Mouse (Mus musculus) heart, embryonic 15.5 days (tissue): Measurements from ENCODE around the gene Mill2. TPM values are rescaled to one million over a fixed set of nuclear protein-coding genes. Genes with fewer than 3 reads are reported as not detected.
"Not testable (repeated sequence)": the region's sequence is repeated elsewhere in the genome, so short reads cannot be mapped to it uniquely, and the experiment has no call there.

ENCODE experiments used
- ATAC-seq: fragments of 200-750 bp; cut with Nextera tagmentation; replicated peaks from 2 replicates; pipeline ENCODE4 v1.8.0; 2017; ENCODE audit warnings: low read depth, moderate TSS enrichment; ENCODE audit not compliant: insufficient number of reproducible peaks, insufficient read depth, low FRiP score
- H3K27ac ChIP-seq: fragments of 300-500 bp; sonication (generic); 2 replicates; pipeline ENCODE4 v1.5.1; 2015; ENCODE audit warnings: mild to moderate bottlenecking, inconsistent platforms
- H3K27me3 ChIP-seq: fragments of 300-500 bp; sonication (generic); 2 replicates; pipeline ENCODE4 v1.6.1; 2015; ENCODE audit warnings: inconsistent platforms
- H3K36me3 ChIP-seq: fragments of 300-500 bp; sonication (generic); 2 replicates; pipeline ENCODE4 v1.6.1; 2015; ENCODE audit warnings: mild to moderate bottlenecking, inconsistent platforms
- H3K4me1 ChIP-seq: fragments of 300-500 bp; sonication (generic); replicated peaks from 2 replicates; pipeline ENCODE4 v1.6.1; 2015; ENCODE audit warnings: inconsistent platforms
- H3K4me2 ChIP-seq: fragments of 300-500 bp; sonication (generic); 2 replicates; pipeline ENCODE4 v1.6.1; 2015; ENCODE audit warnings: inconsistent platforms, mild to moderate bottlenecking, moderate library complexity
- H3K4me3 ChIP-seq: fragments of 300-500 bp; sonication (generic); 2 replicates; pipeline ENCODE4 v1.5.1; 2015; ENCODE audit warnings: mild to moderate bottlenecking, inconsistent platforms
- H3K9ac ChIP-seq: fragments of 300-500 bp; sonication (generic); 2 replicates; pipeline ENCODE4 v1.6.1; 2015; ENCODE audit warnings: mild to moderate bottlenecking, inconsistent platforms
- H3K9me3 ChIP-seq: fragments of 300-500 bp; sonication (generic); replicated peaks from 2 replicates; pipeline ENCODE4 v1.6.1; 2016; ENCODE audit warnings: inconsistent platforms
- WGBS: fragments of 180-500 bp; shearing (Covaris S2); methylation state at CpG from one replicate; pipeline ENCODE4 v1.1.7; 2015; ENCODE audit warnings: mixed read lengths; 5-methylcytosine and 5-hydroxymethylcytosine counted together
- polyA plus RNA-seq: library from polyadenylated mRNA; unstranded; fragments of >200 nt; fragmentation: Nextera tagmentation; extraction: Ambion mirVana; gene quantifications from 2 replicates; pipeline ENCODE4 v1.2.1, GENCODE M21; 2015

The Mill2 gene
- polyA plus RNA-seq, 1 experiment from 2014 or later = 0.54 TPM

DNA sequence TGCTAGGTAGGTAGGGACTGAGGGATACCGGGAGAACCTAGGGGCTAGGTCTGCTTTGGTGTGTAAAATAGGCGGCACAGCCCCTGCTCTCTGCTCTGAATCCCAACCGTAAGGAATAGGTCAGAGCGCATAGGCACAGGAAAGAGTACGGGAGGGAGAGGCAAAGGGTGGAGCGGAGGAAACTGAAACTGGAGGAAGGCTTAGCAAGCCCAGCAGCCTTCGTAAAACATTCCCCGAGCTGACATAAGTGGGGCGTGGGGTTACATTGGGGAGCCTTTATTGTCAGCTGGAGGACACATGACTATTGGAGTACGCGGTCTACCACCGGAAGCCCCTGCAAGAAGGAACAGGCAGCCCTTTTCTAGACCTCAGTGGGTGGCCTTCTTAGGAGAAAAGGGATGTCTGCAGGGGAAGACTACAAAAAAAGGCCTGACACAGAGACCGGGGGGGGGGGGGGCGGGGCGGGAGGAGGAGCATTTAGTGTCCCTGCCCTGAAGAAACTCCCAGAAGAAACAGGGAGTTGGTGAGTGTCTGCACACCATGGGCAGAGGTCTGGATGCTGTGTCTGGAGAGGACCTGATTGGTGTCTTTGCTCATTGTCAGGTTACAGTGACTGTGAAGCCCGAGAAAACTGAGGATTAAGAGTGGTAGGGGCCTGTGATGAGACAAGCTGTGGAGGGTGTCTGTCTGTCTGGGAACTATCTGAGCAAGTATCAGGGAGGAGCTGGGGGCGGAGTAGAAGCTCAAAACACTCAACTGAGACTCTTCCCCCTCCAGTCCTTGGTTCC lies 814 bp downstream of the Mill2 start:
- Histone ChIP-seq H3K4me3 (peak overlapping the region; percentile 45), H3K4me2 (peak overlapping the region; percentile 61), H3K27me3 (no peaks in the 10 kb centered on the region), H3K27ac (peak overlapping the region; percentile 76), H3K36me3 (no peaks in the 10 kb centered on the region), H3K4me1 (peaks cover 4% of the 10 kb centered on the region), H3K9me3 (no peaks in the 10 kb centered on the region), H3K9ac (peak overlapping the region; percentile 47)
- peak; percentile 77 for ATAC-seq
- WGBS = 4% methylated on average over 14 of the region's 17 CpGs

- H3K4me1 ChIP-seq = peaks cover 4% of the 10 kb centered on the region
- ATAC-seq = no peak
- no peak overlapping the region; the same call in 1 of the 2 replicates for H3K27ac ChIP-seq
- peak overlapping the region; percentile 61 for H3K4me2 ChIP-seq
- no peaks in the 10 kb centered on the region for H3K9me3 ChIP-seq
- no peaks in the 10 kb centered on the region for H3K27me3 ChIP-seq
- H3K9ac ChIP-seq = 0 out of 2 replicates have a peak overlapping the region, but pooled peaks have one; percentile 33
- H3K36me3 ChIP-seq = no peaks in the 10 kb centered on the region
- WGBS = 85% methylated on average over 1 of the region's 1 CpGs
- peak overlapping the region; percentile 45 for H3K4me3 ChIP-seq
Measured at GRCm38 (mm10) chr7:18841174-18841567, 1.4 kb downstream of the Mill2 start.

DNA sequence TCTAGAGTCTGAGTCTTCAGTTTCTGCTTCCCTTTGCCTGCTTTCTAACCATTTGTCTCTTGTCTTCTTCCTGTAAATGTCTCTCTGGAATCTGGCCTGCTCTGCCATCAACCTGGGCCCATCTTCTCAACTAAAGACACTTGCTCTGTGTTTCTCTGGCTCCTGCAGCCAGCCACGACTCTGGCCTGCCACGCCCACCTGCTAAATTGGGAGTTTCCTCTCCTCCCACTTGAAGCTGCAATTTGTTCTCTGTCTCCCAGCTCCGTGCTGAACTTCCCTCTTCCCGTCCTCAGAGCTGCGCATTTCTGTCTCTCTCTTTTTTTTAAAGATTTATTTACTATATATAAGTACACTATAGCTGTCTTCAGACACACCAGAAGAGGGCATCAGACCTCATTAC lies 5.0 kb downstream of the Mill2 start:
- H3K36me3 ChIP-seq = no peaks in the 10 kb centered on the region
- no peak overlapping the region for H3K4me3 ChIP-seq
- H3K27ac ChIP-seq = no peak overlapping the region
- 27% methylated on average over 5 of the region's 5 CpGs for WGBS
- no peak overlapping the region for H3K4me2 ChIP-seq
- no peaks in the 10 kb centered on the region for H3K9me3 ChIP-seq
- no peaks in the 10 kb centered on the region for H3K27me3 ChIP-seq
- H3K4me1 ChIP-seq = peaks cover 4% of the 10 kb centered on the region
- H3K9ac ChIP-seq = no peak overlapping the region
- no peak for ATAC-seq

DNA sequence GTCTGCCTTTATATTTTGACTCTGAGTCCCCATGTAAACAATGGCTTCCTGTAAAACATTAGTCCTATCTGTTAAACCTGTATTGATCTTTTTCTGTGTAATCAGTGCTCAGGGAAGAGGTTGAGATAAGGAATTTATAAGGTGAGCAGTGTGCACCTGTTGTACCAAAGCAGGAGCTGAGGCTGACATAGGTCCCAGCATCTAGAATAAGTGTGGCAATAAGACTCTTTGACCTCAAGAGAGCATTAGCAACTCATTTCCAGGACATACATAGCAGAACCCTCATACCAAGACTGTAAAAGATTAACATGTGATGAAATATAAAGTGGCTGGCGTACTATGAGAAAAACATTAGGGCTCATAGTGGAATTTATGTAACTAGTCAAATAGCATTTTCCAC lies 8.6 kb downstream of the Mill2 start:
- Histone ChIP-seq H3K4me2 (no peak overlapping the region), H3K4me1 (no peaks in the 10 kb centered on the region), H3K27ac (no peak overlapping the region), H3K36me3 (no peaks in the 10 kb centered on the region), H3K9me3 (no peaks in the 10 kb centered on the region), H3K9ac (no peak overlapping the region), H3K4me3 (no peak overlapping the region), H3K27me3 (no peaks in the 10 kb centered on the region)
- WGBS = 78% methylated on average over 1 of the region's 1 CpGs
- no peak for ATAC-seq

DNA sequence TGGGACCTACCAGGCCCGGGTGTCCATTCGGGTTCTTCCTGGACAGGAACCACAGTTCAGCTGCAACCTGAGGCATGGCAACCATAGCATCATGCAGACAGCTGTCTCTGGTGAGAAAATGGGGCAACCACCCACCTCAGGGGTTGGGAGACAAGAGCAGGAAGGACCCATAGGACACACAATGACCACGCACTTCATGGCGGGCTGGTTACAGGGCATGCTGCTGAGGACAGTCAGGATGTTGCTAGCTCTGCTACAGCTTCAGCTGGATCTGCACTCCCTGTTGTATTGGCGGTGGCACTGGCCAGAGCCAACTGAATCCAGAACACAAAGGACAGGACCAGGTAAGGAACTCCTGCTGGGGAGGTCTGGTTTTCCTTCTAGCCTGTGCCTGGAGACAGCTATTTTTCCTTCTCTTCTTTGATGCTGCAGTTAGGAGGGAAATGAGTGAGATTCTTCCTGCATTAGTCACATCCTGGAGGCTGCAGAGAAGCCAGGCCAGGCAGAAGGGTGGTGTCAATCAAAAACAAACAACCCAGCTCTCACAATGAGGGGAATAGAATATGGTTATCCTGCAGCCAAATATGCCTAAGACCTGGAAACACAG lies 18.6 kb downstream of the Mill2 start:
- no peak overlapping the region for H3K9ac ChIP-seq
- peaks cover 6% of the 10 kb centered on the region; the same call in 1 of the 2 replicates for H3K4me1 ChIP-seq
- 64% methylated on average over 5 of the region's 5 CpGs for WGBS
- no peaks in the 10 kb centered on the region for H3K27me3 ChIP-seq
- ATAC-seq = peak; percentile 58
- no peak overlapping the region for H3K4me3 ChIP-seq
- no peaks in the 10 kb centered on the region for H3K9me3 ChIP-seq
- no peak overlapping the region for H3K4me2 ChIP-seq
- peak overlapping the region; percentile 56 for H3K27ac ChIP-seq
- H3K36me3 ChIP-seq = no peaks in the 10 kb centered on the region

DNA sequence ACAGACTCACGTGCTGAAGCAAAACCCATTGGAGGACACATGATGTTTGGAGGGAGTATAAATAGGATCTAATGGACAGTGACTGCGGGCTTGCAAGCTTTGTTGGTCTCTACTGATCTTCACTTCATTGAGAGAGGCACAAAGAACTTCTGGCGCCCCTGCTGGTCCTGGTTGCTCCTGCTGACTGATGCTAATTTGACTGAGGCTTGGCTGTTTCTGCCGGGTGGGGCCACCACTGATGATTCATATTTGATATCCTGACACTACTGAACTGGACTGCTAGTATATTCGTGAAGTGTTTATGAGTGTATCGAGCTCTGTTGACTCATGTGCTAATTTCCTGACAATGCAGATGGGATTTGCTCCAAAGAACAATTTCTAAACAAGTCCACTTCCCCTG lies 23.0 kb downstream of the Mill2 start:
- H3K4me1 ChIP-seq = peaks cover 6% of the 10 kb centered on the region; the same call in 1 of the 2 replicates
- no peaks in the 10 kb centered on the region for H3K9me3 ChIP-seq
- no peaks in the 10 kb centered on the region for H3K36me3 ChIP-seq
- H3K27me3 ChIP-seq = no peaks in the 10 kb centered on the region
- no peak overlapping the region for H3K9ac ChIP-seq
- ATAC-seq = no peak
- WGBS = 79% methylated on average over 6 of the region's 6 CpGs
- no peak overlapping the region for H3K27ac ChIP-seq
- no peak overlapping the region for H3K4me2 ChIP-seq
- H3K4me3 ChIP-seq = no peak overlapping the region

GRCm38 (mm10) chr7:18868491-18868890 lies 28.7 kb downstream of the Mill2 start:
- H3K27ac ChIP-seq = no peak overlapping the region
- peaks cover 10% of the 10 kb centered on the region for H3K27me3 ChIP-seq
- WGBS = 82% methylated on average over 2 of the region's 2 CpGs
- peaks cover 4% of the 10 kb centered on the region; the same call in 1 of the 2 replicates for H3K4me1 ChIP-seq
- no peak overlapping the region for H3K9ac ChIP-seq
- no peak overlapping the region for H3K4me2 ChIP-seq
- ATAC-seq = no peak
- no peak overlapping the region for H3K4me3 ChIP-seq
- H3K36me3 ChIP-seq = no peaks in the 10 kb centered on the region
- no peaks in the 10 kb centered on the region for H3K9me3 ChIP-seq

GRCm38 (mm10) chr7:18871031-18871430 lies 31.3 kb downstream of the Mill2 start, which contains the start of gene Pglyrp1:
Gene Pglyrp1 (plus strand): TSS chr7:18871331.
- 89% methylated on average over 1 of the region's 8 CpGs for WGBS
- not testable (repeated sequence) for H3K4me2 ChIP-seq, H3K4me1 ChIP-seq, H3K4me3 ChIP-seq, ATAC-seq, H3K9me3 ChIP-seq, H3K36me3 ChIP-seq, H3K27ac ChIP-seq, H3K9ac ChIP-seq
- peaks cover 16% of the 10 kb centered on the region for H3K27me3 ChIP-seq

DNA sequence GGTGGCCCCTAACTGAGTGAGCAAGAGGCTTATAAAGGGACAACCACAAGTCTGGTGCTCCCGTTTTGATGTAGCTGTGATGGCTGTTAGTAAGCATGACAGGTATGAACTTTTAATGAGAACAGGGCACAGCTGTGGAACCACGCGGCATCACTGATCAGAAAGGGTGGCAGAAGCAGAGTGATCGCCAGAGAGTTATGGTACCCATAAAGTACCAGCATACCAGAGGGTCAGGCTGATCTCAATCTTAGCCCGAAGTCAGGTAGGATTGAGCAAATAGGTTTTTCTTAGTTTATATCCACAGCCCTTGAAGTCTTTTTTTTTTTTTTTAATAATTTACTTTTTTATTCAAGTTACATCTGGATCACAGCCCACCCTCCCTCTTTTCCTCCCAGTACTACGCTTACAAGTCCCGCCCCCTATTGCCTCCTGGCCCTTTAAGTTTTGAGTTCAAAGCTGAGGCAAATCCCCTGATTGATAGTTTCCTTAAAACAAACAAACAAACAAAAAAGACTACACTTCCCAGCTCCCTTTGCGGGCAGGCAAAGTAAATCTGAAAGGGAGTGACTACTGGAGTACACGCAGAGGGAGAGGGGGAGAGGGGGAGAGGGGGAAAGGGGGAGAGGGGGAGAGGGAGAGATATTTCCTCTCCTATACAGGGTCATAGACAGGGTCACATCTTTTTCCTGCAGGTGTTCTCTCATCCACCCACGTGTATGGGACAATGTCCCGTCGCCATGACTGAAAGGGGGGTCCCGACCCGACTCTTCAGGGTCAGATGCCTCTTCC lies 32.4 kb downstream of the Mill2 start:
- ATAC-seq = no peak
- 34% methylated on average over 13 of the region's 14 CpGs for WGBS
- Histone ChIP-seq H3K9me3 (no peaks in the 10 kb centered on the region), H3K4me1 (peaks cover 4% of the 10 kb centered on the region; the same call in 1 of the 2 replicates), H3K4me2 (peak overlapping the region; percentile 80), H3K27ac (no peak overlapping the region), H3K36me3 (no peaks in the 10 kb centered on the region), H3K27me3 (peaks cover 16% of the 10 kb centered on the region), H3K9ac (0 out of 2 replicates have a peak overlapping the region, but pooled peaks have one; percentile 25), H3K4me3 (peak overlapping the region; percentile 48)

GRCm38 (mm10) chr7:18872816-18873215 lies 33.0 kb downstream of the Mill2 start:
- H3K4me2 ChIP-seq = peak overlapping the region; percentile 80
- no peaks in the 10 kb centered on the region for H3K36me3 ChIP-seq
- H3K4me3 ChIP-seq = peak overlapping the region; percentile 48
- no peaks in the 10 kb centered on the region for H3K9me3 ChIP-seq
- 5% methylated on average over 7 of the region's 7 CpGs for WGBS
- peaks cover 16% of the 10 kb centered on the region for H3K27me3 ChIP-seq
- no peak for ATAC-seq
- H3K4me1 ChIP-seq = peaks cover 4% of the 10 kb centered on the region; the same call in 1 of the 2 replicates
- no peak overlapping the region for H3K27ac ChIP-seq
- 0 out of 2 replicates have a peak overlapping the region, but pooled peaks have one; percentile 45 for H3K9ac ChIP-seq

DNA sequence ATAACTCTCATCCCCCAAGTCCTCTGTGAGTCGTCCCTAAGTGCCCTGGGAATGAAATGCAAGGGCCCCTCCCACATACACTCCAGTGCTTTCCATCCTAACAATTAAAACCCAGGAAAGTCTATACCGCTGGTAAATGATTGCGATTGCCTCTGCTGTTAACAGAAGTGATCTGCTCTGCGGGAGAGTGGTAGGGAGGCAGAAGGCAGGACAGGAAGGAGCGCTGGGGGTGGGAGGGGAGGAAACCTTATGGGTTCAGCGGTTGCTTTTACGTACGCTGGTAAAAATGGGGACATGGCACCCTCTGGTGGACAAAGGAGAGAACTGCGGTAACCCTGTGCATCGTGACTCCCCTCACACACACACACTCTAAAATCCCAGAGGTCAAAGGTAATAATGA lies 33.5 kb downstream of the Mill2 start:
- Histone ChIP-seq H3K36me3 (no peaks in the 10 kb centered on the region), H3K9me3 (no peaks in the 10 kb centered on the region), H3K4me3 (peak overlapping the region; percentile 48), H3K4me1 (peaks cover 4% of the 10 kb centered on the region; the same call in 1 of the 2 replicates), H3K27me3 (peaks cover 16% of the 10 kb centered on the region), H3K27ac (no peak overlapping the region), H3K4me2 (peak overlapping the region; percentile 80), H3K9ac (peak overlapping the region; percentile 45; the same call in 1 of the 2 replicates)
- ATAC-seq = peak; percentile 69
- 1% methylated on average over 10 of the region's 10 CpGs for WGBS
